Mouse (Mus musculus): ENCODE results near the gene Mrvi1. TPM values are rescaled to one million over a fixed set of nuclear protein-coding genes. Genes with fewer than 3 reads are reported as not detected.

Gene Mrvi1
- total RNA-seq, 1 experiment from 2014 or later = 13.0 TPM

DNA sequence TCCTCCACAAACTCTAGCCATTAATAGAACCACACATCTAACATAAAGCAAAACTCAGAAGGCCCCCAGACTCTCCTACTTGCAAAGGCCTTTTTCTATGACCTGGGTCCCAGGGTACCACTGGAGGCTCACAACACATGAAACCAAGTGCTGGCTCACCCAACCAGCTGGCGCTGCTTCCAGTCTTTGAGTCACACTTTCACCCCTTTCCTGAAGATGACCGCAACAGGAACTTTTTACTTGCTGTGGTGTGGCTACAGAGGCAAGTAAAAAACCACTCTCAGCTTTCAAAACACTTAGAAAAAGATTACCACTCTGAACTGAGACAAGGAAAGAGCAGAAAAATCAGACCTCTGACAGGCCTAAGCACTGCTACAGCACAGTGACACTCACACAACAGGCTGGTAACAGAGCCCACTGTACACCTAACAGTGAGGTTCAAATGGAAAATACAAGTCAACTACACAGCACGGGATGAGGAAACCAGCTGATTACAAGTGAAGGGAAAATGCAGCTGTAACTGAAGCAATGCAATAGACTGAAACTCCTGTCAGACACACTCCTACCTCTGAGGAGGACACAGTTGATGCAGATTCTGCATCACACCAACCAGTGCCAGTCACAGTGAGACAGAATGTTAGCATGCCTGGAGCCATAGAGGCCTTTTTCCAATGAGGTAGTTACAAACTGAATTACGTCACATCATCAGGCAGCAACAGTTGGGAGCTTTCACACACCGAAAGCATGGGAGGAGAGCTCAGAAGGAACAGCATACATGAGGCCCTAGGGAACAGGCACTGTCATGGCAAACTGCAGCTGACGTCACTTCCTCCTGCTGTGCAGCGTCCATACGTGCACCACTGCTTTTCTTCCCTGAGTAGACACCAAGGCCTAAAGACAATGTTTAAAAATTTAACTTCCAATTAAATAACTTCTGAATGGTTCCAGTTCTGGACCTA lies 158.0 kb downstream of the Mrvi1 start:
- DNase-seq = no peak

DNA sequence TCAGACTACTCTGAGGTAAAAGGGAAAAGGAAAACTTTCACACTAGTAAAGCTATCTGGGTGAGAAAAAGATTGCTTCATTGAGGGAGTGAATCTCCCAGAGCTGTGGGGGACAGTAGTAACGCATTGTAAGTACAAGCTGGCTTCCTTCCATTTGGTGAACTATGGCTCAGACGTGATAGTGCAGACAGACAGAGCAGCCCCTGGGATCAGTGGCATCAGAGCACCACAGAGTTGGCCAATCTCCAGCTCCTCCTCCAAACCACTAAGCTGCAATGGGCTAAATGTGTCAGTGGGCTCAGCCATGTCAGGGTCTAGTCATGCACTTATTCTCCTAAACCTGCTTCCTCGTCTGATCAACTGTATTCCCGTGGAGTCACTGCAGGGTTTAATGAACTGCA lies 158.7 kb downstream of the Mrvi1 start:
- no peak for DNase-seq

DNA sequence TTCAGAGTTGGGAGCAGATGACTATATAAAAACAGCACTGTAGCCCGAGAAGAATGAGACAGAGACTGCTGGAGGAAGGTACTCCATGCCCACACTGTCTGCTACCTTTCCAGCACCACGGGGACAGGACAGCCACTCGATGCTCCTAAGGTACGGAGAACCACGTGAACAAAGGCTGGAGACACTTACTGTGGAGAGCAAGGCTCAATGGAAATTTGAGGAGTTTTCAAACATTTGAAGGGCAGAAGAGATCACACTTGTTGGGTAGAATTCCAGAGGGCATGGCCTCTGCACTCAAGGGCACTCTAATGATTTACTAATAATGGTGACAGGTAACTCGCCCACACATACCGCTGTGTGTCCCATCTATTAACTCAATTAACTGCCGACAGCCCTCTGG lies 159.2 kb downstream of the Mrvi1 start:
- DNase-seq = no peak

DNA sequence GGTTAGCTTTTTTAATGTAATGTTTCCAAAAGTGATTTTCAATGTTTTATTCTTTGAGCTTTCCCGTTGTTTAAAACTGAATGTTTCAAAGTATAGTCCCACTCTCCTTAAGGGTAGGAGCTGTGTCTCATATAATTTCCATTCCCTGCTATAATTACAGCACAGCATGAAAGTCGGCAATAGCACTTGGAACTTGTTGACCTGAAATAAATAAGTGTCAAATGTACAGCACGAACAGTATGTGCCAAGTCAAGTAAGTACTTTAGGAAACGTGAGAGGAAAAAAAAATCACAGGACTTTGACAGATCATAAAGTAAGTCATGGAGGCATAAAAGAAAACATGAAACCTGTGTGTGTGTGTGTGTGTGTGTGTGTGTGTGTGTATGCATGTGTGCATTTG lies 160.2 kb downstream of the Mrvi1 start:
- no peak for DNase-seq

DNA sequence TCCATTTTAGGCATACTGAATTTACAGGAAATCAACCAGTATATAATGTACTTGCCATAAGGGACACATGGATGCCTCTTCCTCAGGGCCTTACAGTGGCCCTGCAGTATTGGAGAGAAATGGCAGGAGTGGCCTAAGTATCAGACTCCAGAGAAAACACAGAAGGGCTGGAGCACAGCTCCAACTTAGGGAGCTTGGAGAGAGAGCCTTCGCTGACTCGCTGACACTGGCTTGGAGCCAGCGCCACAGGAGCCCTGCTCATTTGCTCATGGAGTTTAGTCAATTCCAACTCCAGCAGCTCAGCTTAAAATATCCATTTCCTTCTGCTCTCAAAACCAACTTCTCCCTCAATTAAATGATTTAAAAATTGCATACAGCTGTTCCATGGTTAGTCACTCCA lies 160.6 kb downstream of the Mrvi1 start:
- peak; percentile 79 for DNase-seq

GRCm38 (mm10) chr7:110821068-110821467 lies 161.2 kb downstream of the Mrvi1 start:
- DNase-seq = peak; percentile 66

DNA sequence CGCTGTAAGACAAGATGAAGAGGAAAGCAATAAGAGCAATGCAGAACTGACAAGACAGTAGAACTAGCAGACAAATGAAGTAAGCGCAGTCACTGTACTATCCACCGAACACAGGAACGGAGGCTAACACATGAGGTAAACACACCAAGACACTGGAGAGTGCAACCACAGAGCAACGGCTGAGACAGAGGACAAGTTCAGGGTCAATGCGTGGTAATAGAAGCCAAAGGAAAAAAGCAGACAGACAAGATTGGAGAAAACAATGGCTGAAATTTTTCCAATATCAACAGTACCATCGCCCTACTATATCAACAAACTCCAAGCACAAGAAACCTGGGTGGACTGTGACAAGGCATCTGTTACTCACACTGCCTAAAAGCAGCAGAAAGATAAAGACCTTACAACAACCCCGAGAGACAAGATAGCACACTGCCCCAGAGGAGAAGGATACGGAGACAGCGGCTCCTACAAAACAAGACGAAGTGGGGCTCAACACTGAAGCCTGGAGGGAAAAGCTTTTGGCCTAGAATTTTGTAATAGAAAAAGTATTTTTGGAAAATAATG lies 163.4 kb downstream of the Mrvi1 start:
- no peak for DNase-seq

Other genes starting within 250 kb of the Mrvi1 start
- gene Ampd3, start 214.3 kb downstream of the Mrvi1 start, total RNA-seq (2021) = 22.9 and 32.8 TPM in 2 replicates
- gene Rnf141, start 138.0 kb downstream of the Mrvi1 start, total RNA-seq (2021) = 38.8 and 46.1 TPM in 2 replicates
- 13.2 and 18.8 TPM in 2 replicates for gene Lyve1, start 119.2 kb downstream of the Mrvi1 start, total RNA-seq (2021)
- 42.5 and 45.9 TPM in 2 replicates for gene Ctr9, start 46.5 kb upstream of the Mrvi1 start, total RNA-seq (2021)
- 933 and 946 TPM in 2 replicates for gene Eif4g2, start 100.6 kb upstream of the Mrvi1 start, total RNA-seq (2021)

Data from adrenal gland, postnatal 14 days (tissue).